Mouse (Mus musculus): Measurements from ENCODE around the gene Arhgef17. TPM values are rescaled to one million over a fixed set of nuclear protein-coding genes. Genes with fewer than 3 reads are reported as not detected.
A peak's percentile ranks its signal among the peaks of the same experiment; 100 is the strongest.

Arhgef17 gene
- polyA plus RNA-seq, 1 experiment from 2014 or later, result 8.7 TPM

DNA sequence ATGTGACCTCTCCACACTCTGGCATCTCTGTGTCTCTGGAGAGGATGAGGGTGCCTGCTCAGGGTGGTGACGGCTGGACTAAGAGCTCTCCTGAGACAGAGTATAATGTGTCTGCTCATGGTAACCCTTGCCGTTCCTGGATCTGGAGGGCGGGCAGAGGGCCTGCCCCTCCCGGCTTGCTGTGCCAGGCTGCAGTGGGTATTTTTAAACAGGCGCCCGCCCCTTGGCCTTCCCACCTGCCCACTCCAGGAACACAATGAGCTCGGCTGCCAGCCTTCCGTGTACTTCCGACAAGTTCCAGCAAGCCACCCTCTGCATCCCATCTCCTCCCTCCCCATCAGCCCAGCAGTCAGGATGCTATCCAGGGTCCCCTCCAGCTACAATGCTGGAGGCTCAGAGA lies 20.1 kb downstream of the Arhgef17 start:
- 35% methylated on average over 9 of the region's 9 CpGs for WGBS
- peak overlapping the region; percentile 11; the same call in 1 of the 2 replicates for H3K27ac ChIP-seq (replicated peaks)
- H3K4me1 ChIP-seq, result peaks cover 88% of the 10 kb centered on the region
- H3K9ac ChIP-seq, result no peak overlapping the region
- H3K4me2 ChIP-seq (replicated peaks), result no peak overlapping the region
- no peak for ATAC-seq (ENCODE audit: insufficient number of reproducible peaks, low FRiP score, low TSS enrichment, low read depth)
- peaks cover 14% of the 10 kb centered on the region; the same call in 1 of the 2 replicates for H3K36me3 ChIP-seq
- no peaks in the 10 kb centered on the region for H3K9me3 ChIP-seq (replicated peaks)
- no peaks in the 10 kb centered on the region for H3K27me3 ChIP-seq
- H3K4me3 ChIP-seq (replicated peaks), result no peak overlapping the region

DNA sequence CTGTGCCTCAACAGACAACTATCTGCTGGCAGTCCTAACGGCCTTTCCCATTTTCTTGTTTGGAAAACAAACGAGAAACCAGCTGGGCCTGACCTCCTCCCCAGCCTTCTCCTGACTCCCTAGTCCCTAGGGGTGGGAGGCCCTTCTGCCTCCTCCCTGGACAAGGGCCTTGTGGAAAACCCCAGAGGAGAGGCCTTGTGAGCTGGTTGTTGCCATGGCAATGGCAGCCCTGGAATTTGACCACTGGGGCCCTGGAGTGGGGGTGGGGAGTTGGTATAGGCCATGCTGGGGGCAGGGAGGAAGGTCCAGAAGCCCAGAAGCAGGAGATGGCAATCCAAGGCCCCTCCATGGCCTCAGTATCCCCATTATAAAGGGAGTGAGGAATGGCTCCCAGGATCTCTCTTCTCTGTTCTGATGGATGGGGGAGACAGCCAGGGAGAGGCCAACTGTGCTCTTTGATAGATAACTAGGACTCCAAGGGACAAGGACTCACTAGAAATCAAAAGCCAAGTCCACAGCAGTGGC lies 20.6 kb downstream of the Arhgef17 start:
- Histone ChIP-seq H3K9me3 (replicated peaks) (no peaks in the 10 kb centered on the region), H3K4me2 (replicated peaks) (no peak overlapping the region), H3K27me3 (no peaks in the 10 kb centered on the region), H3K27ac (replicated peaks) (peak overlapping the region; percentile 19), H3K36me3 (peaks cover 13% of the 10 kb centered on the region; the same call in 1 of the 2 replicates), H3K9ac (no peak overlapping the region), H3K4me3 (replicated peaks) (no peak overlapping the region), H3K4me1 (peaks cover 83% of the 10 kb centered on the region)
- ATAC-seq (ENCODE audit: insufficient number of reproducible peaks, low FRiP score, low TSS enrichment, low read depth), result no peak
- 19% methylated on average over 2 of the region's 2 CpGs for WGBS

DNA sequence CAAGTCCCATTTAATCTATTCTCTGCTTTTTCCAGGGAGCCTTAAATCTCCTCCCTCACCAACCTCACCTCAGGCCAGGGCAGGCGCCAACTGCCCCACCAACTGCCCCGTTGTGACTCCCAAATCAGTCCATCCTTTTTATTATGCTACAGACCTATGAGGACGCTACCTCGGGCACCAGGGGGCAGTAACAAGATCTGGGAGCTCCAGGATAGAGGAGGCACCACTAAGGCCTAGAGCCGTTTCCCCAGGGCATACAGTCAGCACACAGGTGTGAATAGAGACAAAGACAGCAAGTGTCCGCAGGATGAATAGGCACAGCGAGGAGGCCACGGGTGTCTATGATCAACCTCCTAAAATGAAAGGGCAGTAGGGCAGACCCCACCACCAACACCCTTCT lies 23.3 kb downstream of the Arhgef17 start:
- Histone ChIP-seq H3K9ac (no peak overlapping the region), H3K4me2 (replicated peaks) (no peak overlapping the region), H3K4me3 (replicated peaks) (no peak overlapping the region), H3K27me3 (no peaks in the 10 kb centered on the region), H3K36me3 (peaks cover 12% of the 10 kb centered on the region; the same call in 1 of the 2 replicates), H3K27ac (replicated peaks) (peak overlapping the region; percentile 87), H3K4me1 (peaks cover 59% of the 10 kb centered on the region), H3K9me3 (replicated peaks) (no peaks in the 10 kb centered on the region)
- WGBS, result 52% methylated on average over 8 of the region's 8 CpGs
- no peak for ATAC-seq (ENCODE audit: insufficient number of reproducible peaks, low FRiP score, low TSS enrichment, low read depth)

DNA sequence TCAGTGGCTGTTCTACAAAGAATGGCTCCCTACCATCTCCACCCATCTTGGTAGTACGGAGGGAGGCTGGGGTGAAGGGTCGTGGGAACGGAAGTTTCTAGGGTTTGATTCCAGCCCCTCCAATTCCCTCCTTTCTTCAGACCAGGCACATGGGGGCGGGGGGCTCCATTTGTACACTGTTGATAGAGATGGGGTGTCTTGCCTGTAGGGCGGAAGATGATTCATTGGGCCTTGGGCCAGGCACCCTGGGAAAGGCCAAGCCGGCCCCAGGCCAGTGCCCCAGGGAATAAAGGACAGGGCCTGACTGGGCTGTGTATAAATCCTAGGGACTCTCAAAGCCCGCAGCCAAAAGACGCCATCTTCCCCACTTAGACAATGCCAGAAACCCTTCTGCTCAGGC lies 23.8 kb downstream of the Arhgef17 start:
- 76% methylated on average over 8 of the region's 8 CpGs for WGBS
- H3K27ac ChIP-seq (replicated peaks), result peak overlapping the region; percentile 87
- peak overlapping the region; percentile 44; the same call in 1 of the 2 replicates for H3K4me2 ChIP-seq (replicated peaks)
- no peaks in the 10 kb centered on the region for H3K27me3 ChIP-seq
- H3K9ac ChIP-seq, result no peak overlapping the region
- peaks cover 12% of the 10 kb centered on the region; the same call in 1 of the 2 replicates for H3K36me3 ChIP-seq
- no peak for ATAC-seq (ENCODE audit: insufficient number of reproducible peaks, low FRiP score, low TSS enrichment, low read depth)
- no peak overlapping the region for H3K4me3 ChIP-seq (replicated peaks)
- H3K9me3 ChIP-seq (replicated peaks), result no peaks in the 10 kb centered on the region
- H3K4me1 ChIP-seq, result peaks cover 55% of the 10 kb centered on the region

DNA sequence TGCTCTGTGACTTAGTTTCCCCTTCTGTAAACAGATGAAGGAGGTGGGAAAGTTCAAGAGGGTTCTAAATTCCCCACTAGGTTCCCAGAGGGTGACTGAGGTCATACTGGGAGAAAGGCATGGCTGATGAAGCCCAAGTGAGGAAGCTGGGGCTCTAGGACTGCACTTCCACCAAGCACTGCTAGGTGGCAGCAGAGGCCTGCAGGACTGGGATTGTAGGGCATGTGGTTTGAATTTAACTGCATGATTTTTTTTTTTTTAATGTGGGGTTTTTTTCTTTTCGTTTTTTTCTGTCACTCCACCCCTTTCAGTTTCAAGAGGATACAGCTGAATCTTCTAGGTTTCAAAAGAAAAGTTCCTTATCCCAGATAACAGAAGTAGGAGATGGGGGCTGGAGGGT lies 24.7 kb downstream of the Arhgef17 start:
- ATAC-seq (ENCODE audit: insufficient number of reproducible peaks, low FRiP score, low TSS enrichment, low read depth), result no peak
- WGBS, result 0% methylated on average over 1 of the region's 1 CpGs
- Histone ChIP-seq H3K27ac (replicated peaks) (peak overlapping the region; percentile 87), H3K4me3 (replicated peaks) (0 out of 2 replicates have a peak overlapping the region, but pooled peaks have one; percentile 8), H3K36me3 (peaks cover 12% of the 10 kb centered on the region; the same call in 1 of the 2 replicates), H3K4me2 (replicated peaks) (peak overlapping the region; percentile 44), H3K9ac (no peak overlapping the region), H3K27me3 (no peaks in the 10 kb centered on the region), H3K9me3 (replicated peaks) (no peaks in the 10 kb centered on the region), H3K4me1 (peaks cover 48% of the 10 kb centered on the region)

DNA sequence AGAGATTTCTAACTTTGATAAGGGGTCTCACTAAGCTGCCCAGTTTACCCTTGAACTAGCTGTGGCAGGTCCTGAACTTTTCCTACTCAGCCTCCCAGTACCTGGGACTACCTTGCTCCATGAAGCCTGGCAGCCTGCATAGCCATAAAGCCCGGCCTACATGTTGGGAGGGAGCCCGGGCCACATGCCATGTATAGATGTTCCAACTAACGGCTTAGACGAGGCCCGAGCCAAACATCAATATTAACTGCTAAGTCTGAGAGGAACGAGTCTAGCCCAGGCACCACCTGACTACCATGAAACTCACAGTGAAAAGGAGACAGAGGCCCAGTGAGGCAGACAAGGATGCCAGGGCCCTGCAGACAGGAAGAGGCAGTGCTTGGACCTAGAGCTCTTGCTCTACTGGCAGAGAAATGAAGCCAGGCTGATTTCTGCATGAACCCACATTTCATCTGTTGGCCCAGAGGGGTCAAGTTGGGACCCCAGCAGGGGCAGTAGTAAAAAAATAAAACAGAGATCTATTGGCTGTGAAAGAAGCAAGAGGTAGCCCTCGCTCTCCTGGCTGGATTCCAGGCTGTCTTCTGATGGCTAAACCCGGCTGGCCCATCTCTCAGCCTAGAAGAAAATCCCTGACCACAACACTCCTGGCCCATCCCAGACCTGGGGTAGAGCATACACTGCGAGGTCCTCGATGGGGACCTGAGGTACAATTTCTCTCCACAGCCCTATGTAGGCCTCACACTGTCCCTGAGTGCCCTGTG lies 25.7 kb downstream of the Arhgef17 start:
- no peaks in the 10 kb centered on the region for H3K27me3 ChIP-seq
- H3K4me1 ChIP-seq, result peaks cover 38% of the 10 kb centered on the region
- H3K9ac ChIP-seq, result no peak overlapping the region
- 91% methylated on average over 10 of the region's 10 CpGs for WGBS
- H3K27ac ChIP-seq (replicated peaks), result no peak overlapping the region
- no peak overlapping the region for H3K4me3 ChIP-seq (replicated peaks)
- no peaks in the 10 kb centered on the region for H3K9me3 ChIP-seq (replicated peaks)
- H3K4me2 ChIP-seq (replicated peaks), result no peak overlapping the region
- ATAC-seq (ENCODE audit: insufficient number of reproducible peaks, low FRiP score, low TSS enrichment, low read depth), result no peak
- H3K36me3 ChIP-seq, result peaks cover 12% of the 10 kb centered on the region; the same call in 1 of the 2 replicates

DNA sequence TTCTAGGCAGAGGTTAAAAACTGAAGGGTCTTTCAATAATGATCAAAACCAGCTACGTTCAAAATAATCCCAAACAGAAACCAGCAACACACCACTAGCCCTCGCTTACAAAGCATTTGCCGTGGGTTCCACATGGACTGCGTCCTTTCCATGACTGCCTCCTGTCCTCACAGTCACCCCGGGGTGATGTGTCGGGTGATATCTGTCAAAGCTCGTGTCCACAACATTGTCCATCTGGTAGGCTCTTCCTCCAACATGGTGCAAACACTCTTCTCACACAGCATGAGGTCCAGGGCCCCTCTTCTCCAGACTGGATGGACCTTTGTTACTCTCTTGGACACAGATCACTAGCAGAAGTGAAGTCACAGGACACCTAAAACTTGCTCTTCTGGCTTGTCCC lies 26.9 kb downstream of the Arhgef17 start:
- Histone ChIP-seq H3K9ac (no peak overlapping the region), H3K9me3 (replicated peaks) (no peaks in the 10 kb centered on the region), H3K27me3 (no peaks in the 10 kb centered on the region), H3K27ac (replicated peaks) (no peak overlapping the region), H3K36me3 (peaks cover 12% of the 10 kb centered on the region; the same call in 1 of the 2 replicates), H3K4me2 (replicated peaks) (no peak overlapping the region), H3K4me1 (peaks cover 27% of the 10 kb centered on the region), H3K4me3 (replicated peaks) (no peak overlapping the region)
- WGBS, result 82% methylated on average over 7 of the region's 7 CpGs
- ATAC-seq (ENCODE audit: insufficient number of reproducible peaks, low FRiP score, low TSS enrichment, low read depth), result no peak

DNA sequence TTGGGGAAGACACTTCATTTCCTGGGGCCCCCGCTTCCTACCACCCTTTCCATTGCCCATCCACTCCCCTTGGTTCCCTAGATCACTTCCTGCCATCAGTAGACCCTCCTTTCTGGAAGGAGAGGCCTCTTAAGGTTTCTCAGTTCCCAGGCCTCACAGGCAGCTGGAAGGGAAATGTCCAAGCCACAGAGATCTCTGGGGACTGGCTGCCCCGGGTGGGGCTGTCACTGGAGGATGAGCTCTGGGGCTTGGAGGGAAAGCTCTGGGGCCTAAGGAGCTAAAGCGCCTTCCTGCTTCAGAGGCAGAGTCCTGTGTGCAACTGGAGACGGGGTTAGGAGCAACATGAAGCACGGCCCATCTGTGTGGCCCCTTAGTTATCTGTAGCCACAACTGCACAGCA lies 27.3 kb downstream of the Arhgef17 start:
- no peak overlapping the region for H3K27ac ChIP-seq (replicated peaks)
- H3K4me1 ChIP-seq, result peaks cover 22% of the 10 kb centered on the region
- WGBS, result 79% methylated on average over 5 of the region's 5 CpGs
- H3K9me3 ChIP-seq (replicated peaks), result no peaks in the 10 kb centered on the region
- no peaks in the 10 kb centered on the region for H3K27me3 ChIP-seq
- peaks cover 11% of the 10 kb centered on the region; the same call in 1 of the 2 replicates for H3K36me3 ChIP-seq
- H3K4me2 ChIP-seq (replicated peaks), result no peak overlapping the region
- H3K9ac ChIP-seq, result no peak overlapping the region
- no peak overlapping the region for H3K4me3 ChIP-seq (replicated peaks)
- no peak for ATAC-seq (ENCODE audit: insufficient number of reproducible peaks, low FRiP score, low TSS enrichment, low read depth)

DNA sequence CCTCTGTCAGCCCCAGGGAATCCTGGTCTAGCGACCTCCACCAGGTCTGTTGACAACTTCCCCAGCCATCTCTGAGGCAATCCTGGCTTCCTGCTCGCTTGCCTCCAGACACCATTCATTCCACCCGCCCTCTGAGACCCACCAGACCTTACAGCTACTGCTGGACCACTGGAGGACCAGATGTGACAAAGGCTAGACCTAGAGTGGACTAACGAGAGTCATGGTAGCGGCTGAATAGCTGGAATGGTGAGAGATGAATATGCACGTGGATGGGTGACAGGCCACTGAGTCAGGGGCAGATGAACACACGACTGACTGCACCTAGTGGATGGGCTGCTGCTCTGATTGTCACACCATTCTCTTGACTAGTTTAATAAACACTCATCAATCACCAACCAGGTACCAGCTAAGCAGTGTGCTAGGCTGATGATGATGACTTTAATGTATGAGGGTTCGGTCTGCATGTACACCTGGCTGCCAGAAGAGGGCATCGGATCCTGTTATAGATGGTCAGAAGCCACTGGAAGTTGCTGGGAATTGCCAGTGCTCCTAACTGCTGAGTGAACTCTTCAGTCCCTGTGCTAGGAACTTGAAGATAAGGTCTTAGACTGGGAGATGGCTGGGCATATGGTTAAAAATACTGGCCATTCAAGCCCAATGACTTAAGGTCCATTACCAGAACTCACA lies 29.3 kb downstream of the Arhgef17 start:
- H3K4me3 ChIP-seq (replicated peaks), result no peak overlapping the region
- H3K36me3 ChIP-seq, result peaks cover 13% of the 10 kb centered on the region; the same call in 1 of the 2 replicates
- H3K27ac ChIP-seq (replicated peaks), result no peak overlapping the region
- H3K9me3 ChIP-seq (replicated peaks), result no peaks in the 10 kb centered on the region
- 80% methylated on average over 9 of the region's 9 CpGs for whole genome bisulfite sequencing
- H3K9ac ChIP-seq, result no peak overlapping the region
- peaks cover 3% of the 10 kb centered on the region for H3K4me1 ChIP-seq
- no peaks in the 10 kb centered on the region for H3K27me3 ChIP-seq
- no peak for ATAC-seq (ENCODE audit: insufficient number of reproducible peaks, low FRiP score, low TSS enrichment, low read depth)
- H3K4me2 ChIP-seq (replicated peaks), result no peak overlapping the region

DNA sequence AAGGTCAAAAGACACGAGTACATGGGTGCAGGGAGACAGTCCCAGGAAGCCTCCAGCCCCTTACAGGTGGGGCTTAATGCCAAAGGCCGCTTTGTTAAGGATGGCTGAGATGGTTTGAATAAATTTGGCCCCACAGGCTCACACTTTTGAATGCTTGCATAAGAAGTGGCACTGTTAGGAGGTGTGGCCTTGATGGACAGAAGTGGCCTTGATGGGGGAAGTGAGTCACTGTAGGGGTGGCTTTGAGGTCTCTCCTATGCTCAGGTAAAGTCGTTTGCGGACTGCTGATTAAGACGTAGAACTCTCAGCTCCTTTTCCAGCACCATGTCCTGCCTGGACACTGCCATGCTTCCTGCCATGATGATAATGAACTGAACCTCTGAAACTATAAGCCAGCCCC lies 34.1 kb downstream of the Arhgef17 start:
- Histone ChIP-seq H3K4me2 (replicated peaks) (no peak overlapping the region), H3K27ac (replicated peaks) (no peak overlapping the region), H3K9ac (no peak overlapping the region), H3K27me3 (no peaks in the 10 kb centered on the region), H3K9me3 (replicated peaks) (no peaks in the 10 kb centered on the region), H3K36me3 (peaks cover 10% of the 10 kb centered on the region; the same call in 1 of the 2 replicates), H3K4me1 (peaks cover 31% of the 10 kb centered on the region), H3K4me3 (replicated peaks) (no peak overlapping the region)
- WGBS, result 80% methylated on average over 5 of the region's 5 CpGs
- ATAC-seq (ENCODE audit: insufficient number of reproducible peaks, low FRiP score, low TSS enrichment, low read depth), result no peak

DNA sequence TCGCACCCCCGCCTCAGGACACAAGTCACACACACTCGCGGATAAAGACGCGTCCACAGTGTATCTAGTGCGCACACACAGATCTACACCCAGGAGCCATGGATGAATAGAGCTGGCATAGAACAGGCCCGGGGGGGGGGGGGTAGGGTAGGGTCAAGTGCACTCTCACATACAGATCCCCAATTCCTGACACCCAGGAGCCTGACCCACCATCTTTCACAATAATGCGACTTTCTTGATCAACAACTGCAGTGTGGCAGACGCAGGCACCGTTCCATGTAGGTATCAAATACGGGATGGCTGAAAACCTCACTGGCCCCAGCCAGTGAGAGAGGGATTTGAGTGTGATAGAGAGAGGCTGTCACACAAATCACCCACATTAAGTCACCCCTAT lies 37.1 kb downstream of the Arhgef17 start:
- no peak for ATAC-seq (ENCODE audit: insufficient number of reproducible peaks, low FRiP score, low TSS enrichment, low read depth)
- Histone ChIP-seq H3K4me1 (peaks cover 38% of the 10 kb centered on the region), H3K27ac (replicated peaks) (no peak overlapping the region), H3K36me3 (peaks cover 17% of the 10 kb centered on the region), H3K4me3 (replicated peaks) (peak overlapping the region; percentile 51), H3K9ac (peak overlapping the region; percentile 56; the same call in 1 of the 2 replicates), H3K9me3 (replicated peaks) (no peaks in the 10 kb centered on the region), H3K27me3 (no peaks in the 10 kb centered on the region), H3K4me2 (replicated peaks) (peak overlapping the region; percentile 80)
- WGBS, result 2% methylated on average over 11 of the region's 12 CpGs
